Mouse (Mus musculus) ES-Bruce4 (cell line): ENCODE results near the gene Sertad4. TPM values are rescaled to one million over a fixed set of nuclear protein-coding genes. Genes with fewer than 3 reads are reported as not detected.

Experiments used
- H3K27ac ChIP-seq: 2 replicates; pipeline ENCODE4 v1.5.1; 2012; ENCODE audit warnings: low read length, inconsistent platforms; ENCODE audit not compliant: insufficient read depth
- H3K27me3 ChIP-seq: 2 replicates; pipeline ENCODE4 v1.6.1; 2012; ENCODE audit warnings: mild to moderate bottlenecking, low read length, inconsistent platforms; ENCODE audit not compliant: control insufficient read depth, poor library complexity, insufficient read depth, severe bottlenecking
- H3K36me3 ChIP-seq: 2 replicates; pipeline ENCODE4 v1.6.1; 2012; ENCODE audit warnings: inconsistent platforms, mild to moderate bottlenecking, low read length, moderate library complexity; ENCODE audit not compliant: control insufficient read depth, poor library complexity, insufficient read depth, severe bottlenecking
- H3K4me1 ChIP-seq: one replicate; pipeline ENCODE4 v1.8.1; 2011; ENCODE audit warnings: low read length; ENCODE audit not compliant: control insufficient read depth, insufficient read depth
- H3K4me3 ChIP-seq: 2 replicates; pipeline ENCODE4 v1.5.1; 2011; ENCODE audit warnings: low read depth, mild to moderate bottlenecking, low read length
- H3K9ac ChIP-seq: 2 replicates; pipeline ENCODE4 v1.6.1; 2012; ENCODE audit warnings: low read depth, mild to moderate bottlenecking, inconsistent platforms; ENCODE audit not compliant: poor library complexity, severe bottlenecking
- H3K9me3 ChIP-seq: replicated peaks from 2 replicates; pipeline ENCODE4 v1.6.1; 2012; ENCODE audit warnings: mild to moderate bottlenecking, low read length, inconsistent platforms; ENCODE audit not compliant: control insufficient read depth, poor library complexity, insufficient read depth, severe bottlenecking
- CTCF ChIP-seq: IDR thresholded peaks from one replicate; pipeline ENCODE4 v1.8.1; 2011; ENCODE audit warnings: low read depth, low read length
- EP300 ChIP-seq: IDR thresholded peaks from 2 replicates; pipeline ENCODE4 v1.6.1; 2011; ENCODE audit warnings: low read depth, low read length; ENCODE audit not compliant: insufficient read depth
- POLR2A ChIP-seq: IDR thresholded peaks from one replicate; pipeline ENCODE4 v1.8.1; 2011; ENCODE audit warnings: low read length; ENCODE audit not compliant: insufficient read depth
- polyA plus RNA-seq: library from polyadenylated mRNA; stranded (reverse); fragments of >200 nt; gene quantifications from 2 replicates; pipeline ENCODE4 v1.2.4, GENCODE M21; 2011; ENCODE audit warnings: low read depth; ENCODE audit not compliant: missing spikeins, insufficient read depth, insufficient read length

Sertad4 gene
- polyA plus RNA-seq, 1 experiment, result 12.0 TPM

DNA sequence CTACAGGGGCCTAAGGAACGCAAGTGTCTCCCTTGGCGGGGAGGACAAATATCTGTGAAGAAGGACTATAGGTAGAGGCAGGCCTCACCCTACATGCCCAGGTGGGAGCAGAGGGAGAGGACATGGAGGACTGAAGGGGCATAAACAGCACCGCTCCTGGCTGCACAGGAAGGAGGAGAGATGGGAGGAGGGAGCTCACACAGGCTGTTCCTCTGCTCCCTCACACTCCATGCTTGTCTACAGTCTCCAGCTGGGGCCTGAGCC is 58.6 kb downstream of the Sertad4 start:
- Histone ChIP-seq H3K9ac (no peak overlapping the region), H3K4me1 (no peaks in the 10 kb centered on the region), H3K36me3 (no peaks in the 10 kb centered on the region), H3K9me3 (no peaks in the 10 kb centered on the region), H3K27me3 (no peaks in the 10 kb centered on the region), H3K27ac (no peak overlapping the region), H3K4me3 (no peak overlapping the region)
- TF ChIP-seq EP300, result no peak
- TF ChIP-seq POLR2A, result no peak
- no peak for TF ChIP-seq CTCF

- TF ChIP-seq EP300 (peak; percentile 9; the same call in 1 of the 2 replicates), POLR2A (no peak), CTCF (no peak)
- Histone ChIP-seq H3K27ac (no peak overlapping the region), H3K9ac (no peak overlapping the region)
Observed at GRCm38 (mm10) chr1:192796201-192797010, 59.1 kb downstream of the Sertad4 start.

DNA sequence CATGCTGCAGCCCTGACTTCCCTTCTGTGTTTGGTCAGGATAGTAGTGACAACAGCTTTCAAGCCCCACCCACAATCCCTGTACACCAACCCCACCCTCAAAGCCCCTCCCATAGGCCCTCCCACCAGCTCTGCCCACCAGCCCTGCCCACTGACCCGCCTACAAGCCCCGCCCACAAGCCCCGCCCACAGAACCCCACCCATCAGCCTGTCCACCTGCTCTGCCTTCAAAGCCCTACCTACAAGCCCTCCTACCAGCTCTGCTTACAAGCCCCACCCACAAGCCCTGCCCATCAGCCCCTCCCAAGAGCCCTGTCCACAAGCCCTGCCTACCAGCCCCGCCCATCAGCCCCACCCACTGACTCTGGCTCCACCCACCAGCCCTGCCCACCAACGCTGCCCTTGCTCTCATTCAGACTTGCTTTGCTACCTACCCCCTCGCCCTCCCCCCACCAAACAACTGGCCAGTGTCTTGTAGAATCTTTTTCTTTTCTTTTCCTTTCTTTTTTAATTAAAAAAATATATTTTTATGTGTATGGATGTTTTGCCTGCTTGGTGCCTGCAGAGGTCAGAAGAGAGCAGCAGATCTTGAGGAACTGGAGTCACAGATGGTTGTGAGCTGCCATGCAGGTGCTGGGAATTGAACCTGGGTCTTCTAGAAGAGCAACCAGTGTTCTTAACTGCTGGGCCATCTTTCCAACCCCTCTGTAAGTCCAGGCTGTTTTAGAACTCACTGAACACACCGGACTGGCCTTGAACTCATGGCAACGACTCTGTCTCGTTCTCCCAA is 60.4 kb downstream of the Sertad4 start:
- H3K4me3 ChIP-seq, result no peak overlapping the region
- peaks cover 2% of the 10 kb centered on the region for H3K4me1 ChIP-seq
- H3K27me3 ChIP-seq, result no peaks in the 10 kb centered on the region
- no peaks in the 10 kb centered on the region for H3K9me3 ChIP-seq
- no peak overlapping the region for H3K27ac ChIP-seq
- TF ChIP-seq CTCF (peak; percentile 11), POLR2A (no peak)
- H3K36me3 ChIP-seq, result no peaks in the 10 kb centered on the region
- H3K9ac ChIP-seq, result no peak overlapping the region

More at GRCm38 (mm10) chr1:192796201-192797010, 59.1 kb downstream of the Sertad4 start:
- Histone ChIP-seq H3K4me3 (no peak overlapping the region), H3K4me1 (no peaks in the 10 kb centered on the region), H3K27me3 (no peaks in the 10 kb centered on the region), H3K36me3 (no peaks in the 10 kb centered on the region), H3K9me3 (no peaks in the 10 kb centered on the region)

Other genes with a start within 250 kb of the Sertad4 start
- 2.2 and 3.1 TPM in 2 replicates for gene Hhat, start 84.5 kb downstream of the Sertad4 start, polyA plus RNA-seq
- 12.8 and 14.7 TPM in 2 replicates for gene Syt14, start 180.0 kb upstream of the Sertad4 start, polyA plus RNA-seq